Mouse (Mus musculus): Measurements from ENCODE around the gene Raf1.

DNA sequence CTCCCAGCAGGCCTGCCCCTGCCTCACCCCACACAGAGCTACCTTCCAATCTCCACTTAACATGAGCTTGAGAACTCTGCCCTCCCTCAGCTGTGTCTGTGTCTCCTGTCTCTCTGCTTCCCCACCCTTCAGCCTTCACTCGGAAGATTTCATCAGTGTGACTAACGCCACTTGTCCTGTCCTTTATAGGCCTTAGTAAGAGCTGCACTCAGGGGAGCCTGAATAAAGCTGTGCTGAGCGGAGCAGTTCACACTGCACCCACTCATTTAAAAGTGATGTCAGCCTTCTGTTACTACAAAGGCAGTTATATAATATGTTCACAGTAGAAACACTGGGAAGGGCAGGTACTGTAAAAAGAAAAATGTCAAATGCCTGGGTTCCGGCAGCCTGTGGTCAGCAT lies 69.0 kb downstream of the Raf1 start:
- TF ChIP-seq EP300 (IDR thresholded peaks at IDR 0.05; ENCODE audit: low read depth) (no peak), CTCF (IDR thresholded peaks at IDR 0.05; ENCODE audit: low read depth) (no peak)

All from liver, postnatal 0 days (tissue).